Mouse (Mus musculus): Measurements from ENCODE around the gene Stx17. TPM values are rescaled to one million over a fixed set of nuclear protein-coding genes. Genes with fewer than 3 reads are reported as not detected.

Stx17 gene
- polyA plus RNA-seq, 1 experiment from 2014 or later, result 18.5 TPM

GRCm38 (mm10) chr4:48163851-48164250 lies 39.1 kb downstream of the Stx17 start:
- WGBS, result 77% methylated on average over 5 of the region's 5 CpGs
- H3K36me3 ChIP-seq, result peaks cover 21% of the 10 kb centered on the region
- no peak overlapping the region for H3K4me3 ChIP-seq
- H3K9ac ChIP-seq, result no peak overlapping the region
- H3K4me2 ChIP-seq, result no peak overlapping the region
- no peaks in the 10 kb centered on the region for H3K9me3 ChIP-seq (replicated peaks)
- H3K27ac ChIP-seq, result no peak overlapping the region
- ATAC-seq (replicated peaks; ENCODE audit: insufficient number of reproducible peaks, insufficient read depth, low FRiP score, low read depth), result no peak
- H3K27me3 ChIP-seq, result no peaks in the 10 kb centered on the region
- H3K4me1 ChIP-seq (replicated peaks), result no peaks in the 10 kb centered on the region

GRCm38 (mm10) chr4:48175666-48176065 lies 51.0 kb downstream of the Stx17 start:
- Histone ChIP-seq H3K27ac (no peak overlapping the region), H3K4me3 (no peak overlapping the region), H3K9me3 (replicated peaks) (no peaks in the 10 kb centered on the region), H3K9ac (no peak overlapping the region), H3K27me3 (no peaks in the 10 kb centered on the region), H3K4me2 (no peak overlapping the region), H3K4me1 (replicated peaks) (no peaks in the 10 kb centered on the region), H3K36me3 (no peaks in the 10 kb centered on the region)
- no peak for ATAC-seq (replicated peaks; ENCODE audit: insufficient number of reproducible peaks, insufficient read depth, low FRiP score, low read depth)
- 85% methylated on average over 3 of the region's 3 CpGs for WGBS

- H3K27me3 ChIP-seq, result no peaks in the 10 kb centered on the region
- WGBS, result 38% methylated on average over 2 of the region's 2 CpGs
- ATAC-seq (replicated peaks; ENCODE audit: insufficient number of reproducible peaks, insufficient read depth, low FRiP score, low read depth), result no peak
- no peaks in the 10 kb centered on the region for H3K4me1 ChIP-seq (replicated peaks)
- no peak overlapping the region for H3K9ac ChIP-seq
- H3K4me2 ChIP-seq, result no peak overlapping the region
- no peak overlapping the region for H3K27ac ChIP-seq
- no peaks in the 10 kb centered on the region for H3K36me3 ChIP-seq
- H3K9me3 ChIP-seq (replicated peaks), result no peaks in the 10 kb centered on the region
- H3K4me3 ChIP-seq, result no peak overlapping the region
Observed at GRCm38 (mm10) chr4:48180922-48181321, 56.2 kb downstream of the Stx17 start.

- H3K4me3 ChIP-seq, result no peak overlapping the region
- ATAC-seq (replicated peaks; ENCODE audit: insufficient number of reproducible peaks, insufficient read depth, low FRiP score, low read depth), result no peak
- 87% methylated on average over 6 of the region's 6 CpGs for WGBS
- no peak overlapping the region for H3K27ac ChIP-seq
- H3K9me3 ChIP-seq (replicated peaks), result no peaks in the 10 kb centered on the region
- H3K36me3 ChIP-seq, result no peaks in the 10 kb centered on the region
- H3K4me1 ChIP-seq (replicated peaks), result no peaks in the 10 kb centered on the region
- H3K27me3 ChIP-seq, result no peaks in the 10 kb centered on the region
- no peak overlapping the region for H3K4me2 ChIP-seq
- no peak overlapping the region for H3K9ac ChIP-seq
Observed at GRCm38 (mm10) chr4:48181366-48181765, 56.7 kb downstream of the Stx17 start.

GRCm38 (mm10) chr4:48182115-48182806 lies 57.5 kb downstream of the Stx17 start:
- WGBS, result 81% methylated on average over 8 of the region's 8 CpGs
- no peak for ATAC-seq (replicated peaks; ENCODE audit: insufficient number of reproducible peaks, insufficient read depth, low FRiP score, low read depth)
- Histone ChIP-seq H3K9ac (no peak overlapping the region), H3K9me3 (replicated peaks) (no peaks in the 10 kb centered on the region), H3K36me3 (no peaks in the 10 kb centered on the region), H3K4me3 (no peak overlapping the region), H3K27ac (no peak overlapping the region), H3K4me1 (replicated peaks) (no peaks in the 10 kb centered on the region), H3K4me2 (no peak overlapping the region), H3K27me3 (no peaks in the 10 kb centered on the region)

GRCm38 (mm10) chr4:48197925-48198324 lies 73.2 kb downstream of the Stx17 start:
- no peaks in the 10 kb centered on the region for H3K9me3 ChIP-seq (replicated peaks)
- H3K36me3 ChIP-seq, result peaks cover 27% of the 10 kb centered on the region
- H3K27ac ChIP-seq, result no peak overlapping the region
- no peak overlapping the region for H3K4me2 ChIP-seq
- 89% methylated on average over 3 of the region's 3 CpGs for WGBS
- H3K9ac ChIP-seq, result no peak overlapping the region
- ATAC-seq (replicated peaks; ENCODE audit: insufficient number of reproducible peaks, insufficient read depth, low FRiP score, low read depth), result no peak
- no peaks in the 10 kb centered on the region for H3K27me3 ChIP-seq
- no peak overlapping the region for H3K4me3 ChIP-seq
- H3K4me1 ChIP-seq (replicated peaks), result no peaks in the 10 kb centered on the region

GRCm38 (mm10) chr4:48198447-48198846 lies 73.7 kb downstream of the Stx17 start:
- Histone ChIP-seq H3K4me2 (no peak overlapping the region), H3K4me1 (replicated peaks) (no peaks in the 10 kb centered on the region), H3K9me3 (replicated peaks) (no peaks in the 10 kb centered on the region), H3K4me3 (no peak overlapping the region), H3K27ac (no peak overlapping the region), H3K27me3 (no peaks in the 10 kb centered on the region), H3K36me3 (peaks cover 32% of the 10 kb centered on the region), H3K9ac (no peak overlapping the region)
- WGBS, result 69% methylated on average over 8 of the region's 8 CpGs
- ATAC-seq (replicated peaks; ENCODE audit: insufficient number of reproducible peaks, insufficient read depth, low FRiP score, low read depth), result no peak

GRCm38 (mm10) chr4:48203564-48203963 lies 78.8 kb downstream of the Stx17 start:
- Histone ChIP-seq H3K9me3 (replicated peaks) (no peaks in the 10 kb centered on the region), H3K4me1 (replicated peaks) (no peaks in the 10 kb centered on the region), H3K27me3 (no peaks in the 10 kb centered on the region), H3K4me2 (no peak overlapping the region), H3K27ac (no peak overlapping the region), H3K4me3 (no peak overlapping the region), H3K9ac (no peak overlapping the region), H3K36me3 (peaks cover 36% of the 10 kb centered on the region)
- 92% methylated on average over 4 of the region's 4 CpGs for WGBS
- ATAC-seq (replicated peaks; ENCODE audit: insufficient number of reproducible peaks, insufficient read depth, low FRiP score, low read depth), result no peak

GRCm38 (mm10) chr4:48225173-48225572 lies 100.5 kb downstream of the Stx17 start:
- no peak overlapping the region for H3K4me2 ChIP-seq
- 0 out of 2 replicates have a peak, but pooled peaks have one; percentile 39 for ATAC-seq (replicated peaks; ENCODE audit: insufficient number of reproducible peaks, insufficient read depth, low FRiP score, low read depth)
- no peaks in the 10 kb centered on the region for H3K9me3 ChIP-seq (replicated peaks)
- WGBS, result 30% methylated on average over 2 of the region's 2 CpGs
- no peak overlapping the region for H3K9ac ChIP-seq
- no peaks in the 10 kb centered on the region for H3K4me1 ChIP-seq (replicated peaks)
- H3K36me3 ChIP-seq, result no peaks in the 10 kb centered on the region
- H3K27me3 ChIP-seq, result no peaks in the 10 kb centered on the region
- H3K27ac ChIP-seq, result no peak overlapping the region
- H3K4me3 ChIP-seq, result no peak overlapping the region

GRCm38 (mm10) chr4:48225604-48226003 lies 100.9 kb downstream of the Stx17 start:
- no peak overlapping the region for H3K9ac ChIP-seq
- no peak overlapping the region for H3K27ac ChIP-seq
- WGBS, result 43% methylated on average over 3 of the region's 3 CpGs
- H3K4me3 ChIP-seq, result no peak overlapping the region
- H3K9me3 ChIP-seq (replicated peaks), result no peaks in the 10 kb centered on the region
- no peaks in the 10 kb centered on the region for H3K27me3 ChIP-seq
- no peaks in the 10 kb centered on the region for H3K36me3 ChIP-seq
- no peak overlapping the region for H3K4me2 ChIP-seq
- ATAC-seq (replicated peaks; ENCODE audit: insufficient number of reproducible peaks, insufficient read depth, low FRiP score, low read depth), result no peak
- no peaks in the 10 kb centered on the region for H3K4me1 ChIP-seq (replicated peaks)

GRCm38 (mm10) chr4:48226800-48227199 lies 102.1 kb downstream of the Stx17 start:
- H3K27me3 ChIP-seq, result no peaks in the 10 kb centered on the region
- no peak overlapping the region for H3K27ac ChIP-seq
- H3K9ac ChIP-seq, result no peak overlapping the region
- no peaks in the 10 kb centered on the region for H3K4me1 ChIP-seq (replicated peaks)
- ATAC-seq (replicated peaks; ENCODE audit: insufficient number of reproducible peaks, insufficient read depth, low FRiP score, low read depth), result no peak
- 36% methylated on average over 3 of the region's 3 CpGs for WGBS
- no peaks in the 10 kb centered on the region for H3K9me3 ChIP-seq (replicated peaks)
- no peaks in the 10 kb centered on the region for H3K36me3 ChIP-seq
- no peak overlapping the region for H3K4me3 ChIP-seq
- H3K4me2 ChIP-seq, result no peak overlapping the region

Measured in heart, embryonic 15.5 days (tissue).